Mouse (Mus musculus) right cerebral cortex, adult 2 months (tissue): ENCODE results near the gene Zfp64.

Experiments used
- DNase-seq, 2 experiments: peaks; one replicate each; pipeline ENCODE4 v3.0.0; 2021 to 2022; ENCODE audit warnings: low spot score in 2 of 2

The Zfp64 gene

GRCm38 (mm10) chr2:168954835-168955716 lies at the start of gene Zfp64:
Gene Zfp64, minus strand, starts transcription at chr2:168955587.
- peak; percentile 80 to 87 for DNase-seq

GRCm38 (mm10) chr2:168992642-168993420 lies 37.4 kb upstream of the Zfp64 start:
- peak in 1 of 2 experiments; percentile 27 for DNase-seq

- DNase-seq = no peak
Measured at GRCm38 (mm10) chr2:168990957-168991356, 35.6 kb upstream of the Zfp64 start.

- peak in 1 of 2 experiments; percentile 30 for DNase-seq
Measured at GRCm38 (mm10) chr2:168990061-168990753, 34.8 kb upstream of the Zfp64 start.

GRCm38 (mm10) chr2:168988056-168988455 lies 32.7 kb upstream of the Zfp64 start:
- no peak for DNase-seq

- DNase-seq = no peak
Measured at GRCm38 (mm10) chr2:168987421-168987820, 32.0 kb upstream of the Zfp64 start.

GRCm38 (mm10) chr2:168981951-168982350 lies 26.6 kb upstream of the Zfp64 start:
- DNase-seq = no peak

- no peak for DNase-seq
Measured at GRCm38 (mm10) chr2:168981448-168981847, 26.1 kb upstream of the Zfp64 start.

- DNase-seq = peak; percentile 41 to 44
Measured at GRCm38 (mm10) chr2:168980859-168981258, 25.5 kb upstream of the Zfp64 start.

- no peak for DNase-seq
Measured at GRCm38 (mm10) chr2:168979742-168980141, 24.4 kb upstream of the Zfp64 start.

GRCm38 (mm10) chr2:168978031-168978430 lies 22.6 kb upstream of the Zfp64 start:
- DNase-seq = no peak

GRCm38 (mm10) chr2:168970131-168970530 lies 14.7 kb upstream of the Zfp64 start:
- no peak for DNase-seq

- DNase-seq = no peak
Measured at GRCm38 (mm10) chr2:168968136-168968925, 12.9 kb upstream of the Zfp64 start.

GRCm38 (mm10) chr2:168966525-168966924 lies 11.1 kb upstream of the Zfp64 start:
- no peak for DNase-seq

GRCm38 (mm10) chr2:168964849-168965248 lies 9.5 kb upstream of the Zfp64 start:
- DNase-seq = no peak

GRCm38 (mm10) chr2:168961729-168962666 lies 6.6 kb upstream of the Zfp64 start:
- DNase-seq = no peak

GRCm38 (mm10) chr2:168960814-168961213 lies 5.4 kb upstream of the Zfp64 start:
- no peak for DNase-seq

GRCm38 (mm10) chr2:168959339-168959885 lies 4.0 kb upstream of the Zfp64 start:
- DNase-seq = no peak

- peak in 1 of 2 experiments; percentile 25 for DNase-seq
Measured at GRCm38 (mm10) chr2:168955850-168956346, 511 bp upstream of the Zfp64 start.

- DNase-seq = no peak
Measured at GRCm38 (mm10) chr2:168954376-168954775, 1.0 kb downstream of the Zfp64 start.
